ENCODE assay signal across 19 mouse cellular contexts in the genomic region with DNA sequence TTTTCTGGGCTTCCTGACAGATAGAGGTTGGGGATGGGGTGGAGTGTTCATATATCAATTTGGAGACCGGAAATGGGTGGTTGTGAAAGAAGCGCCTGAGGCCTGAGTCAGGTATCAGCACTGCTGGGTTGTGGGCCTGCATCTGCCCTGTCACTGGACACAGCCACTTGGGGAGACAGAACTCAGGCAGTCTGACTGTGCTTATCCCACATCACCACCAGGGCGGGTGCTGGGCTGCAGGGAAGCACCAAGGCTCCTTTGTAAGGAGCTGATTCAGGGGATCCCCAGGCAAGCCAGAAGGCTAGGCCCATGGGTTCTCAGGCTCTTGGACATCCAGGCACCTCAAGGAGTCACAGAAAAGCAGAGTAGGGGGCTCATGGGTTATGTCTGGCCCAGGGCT. TPM values are rescaled to one million over a fixed set of nuclear protein-coding genes. Genes with fewer than 3 reads are reported as not detected.
DNase-seq lines count a peak whose midpoint lies in the region; ATAC-seq and TF ChIP-seq lines count a peak whose summit lies in the region.
"Had no signal": no experiment of that assay in that cellular context is flagged by ENCODE, and none has a peak within 500 bp of the region (broad histone marks: within the 10 kb centered on the region; RNA-seq: fewer than 3 reads in every experiment).

No protein-coding gene starts in this region.

- H3K9me3 ChIP-seq in forebrain, embryonic 10.5 days: no peaks in the 10 kb centered on the region
- H3K9me3 ChIP-seq in forebrain, embryonic 16.5 days (ENCODE audit: control insufficient read depth, low read length): no peaks in the 10 kb centered on the region
- no peaks in the 10 kb centered on the region for H3K9me3 ChIP-seq in kidney, postnatal 0 days (replicated peaks; ENCODE audit: low read length)
- H3K9me3 ChIP-seq: embryonic facial prominence, embryonic 13.5 days; heart, embryonic 10.5 days; hindbrain, embryonic 15.5 days; liver, embryonic 13.5 days; neural tube, embryonic 15.5 days had no signal

- no peak overlapping the region for H3K4me3 ChIP-seq in forebrain, embryonic 10.5 days
- H3K4me3 ChIP-seq in forebrain, embryonic 16.5 days (replicated peaks; ENCODE audit: low read length): no peak overlapping the region
- H3K4me3 ChIP-seq in kidney, postnatal 0 days (replicated peaks; ENCODE audit: low read depth, low read length): no peak overlapping the region
- H3K4me3 ChIP-seq: embryonic facial prominence, embryonic 13.5 days; heart, embryonic 10.5 days; hindbrain, embryonic 15.5 days; liver, embryonic 13.5 days; myocyte; neural tube, embryonic 15.5 days had no signal

- ATAC-seq in forebrain, embryonic 16.5 days: no peak
- no peak for ATAC-seq in kidney, postnatal 0 days (replicated peaks; ENCODE audit: low FRiP score, low read depth)

- H3K4me2 ChIP-seq in forebrain, embryonic 16.5 days (ENCODE audit: low read length): no peak overlapping the region
- no peak overlapping the region for H3K4me2 ChIP-seq in kidney, postnatal 0 days (ENCODE audit: low read length)
- H3K4me2 ChIP-seq: embryonic facial prominence, embryonic 13.5 days; hindbrain, embryonic 15.5 days; liver, embryonic 13.5 days; neural tube, embryonic 15.5 days had no signal

- peaks cover 5% of the 10 kb centered on the region for H3K4me1 ChIP-seq in forebrain, embryonic 10.5 days
- H3K4me1 ChIP-seq in forebrain, embryonic 16.5 days (replicated peaks; ENCODE audit: control insufficient read depth, insufficient read depth, low read length): 0 out of 2 replicates have a peak, but pooled peaks cover 4% of the 10 kb centered on the region
- H3K4me1 ChIP-seq in kidney, postnatal 0 days (replicated peaks; ENCODE audit: insufficient read depth, low read length): no peaks in the 10 kb centered on the region
- H3K4me1 ChIP-seq: embryonic facial prominence, embryonic 13.5 days; liver, embryonic 13.5 days had no signal

- DNase-seq in forebrain, embryonic 10.5 days (ENCODE audit: extremely low spot score, low spot score): no peak
- DNase-seq in kidney, postnatal 0 days (ENCODE audit: low spot score): no peak
- DNase-seq in kidney, adult 11 months: no peak
- DNase-seq in 416B (ENCODE audit: low read depth): peak; percentile 1
- peak; percentile 45 for DNase-seq in ZHBTc4 (ENCODE audit: low read depth, low spot score)
- DNase-seq in left cerebral cortex, postnatal 14 days (ENCODE audit: low spot score in 2 of 2): no peak
- DNase-seq: B cell, adult 2 months; cerebellum, adult 2 months; gastrocnemius, postnatal 25 days; heart, postnatal 14 days; liver, embryonic 13.5 days; lung, postnatal 10 days; right cerebral cortex, postnatal 4 days had no signal

- H3K27me3 ChIP-seq in forebrain, embryonic 10.5 days (ENCODE audit: poor library complexity, severe bottlenecking): peaks cover 5% of the 10 kb centered on the region; the same call in 1 of the 2 replicates
- no peaks in the 10 kb centered on the region for H3K27me3 ChIP-seq in forebrain, embryonic 16.5 days (replicated peaks; ENCODE audit: control insufficient read depth, insufficient read depth, low read length)
- H3K27me3 ChIP-seq in kidney, postnatal 0 days (ENCODE audit: insufficient read depth, low read length): no peaks in the 10 kb centered on the region
- H3K27me3 ChIP-seq: embryonic facial prominence, embryonic 13.5 days; hindbrain, embryonic 15.5 days; liver, embryonic 13.5 days; neural tube, embryonic 15.5 days had no signal

- intact Hi-C loops in left cerebral cortex, postnatal 14 days (cut with DNase I): no loop called here

- TF ChIP-seq CTCF in kidney, postnatal 0 days (IDR thresholded peaks at IDR 0.05; ENCODE audit: low read depth): peak; percentile 31

- WGBS in forebrain, embryonic 10.5 days: 82% methylated on average over 3 of the region's 3 CpGs
- 77% methylated on average over 3 of the region's 3 CpGs for WGBS in forebrain, embryonic 16.5 days
- whole genome bisulfite sequencing in kidney, postnatal 0 days: 90% methylated on average over 3 of the region's 3 CpGs

- H3K9ac ChIP-seq in forebrain, embryonic 16.5 days (replicated peaks; ENCODE audit: low read depth, low read length): no peak overlapping the region
- no peak overlapping the region for H3K9ac ChIP-seq in kidney, postnatal 0 days (ENCODE audit: low read depth, low read length)
- H3K9ac ChIP-seq: embryonic facial prominence, embryonic 13.5 days; hindbrain, embryonic 15.5 days; liver, embryonic 13.5 days; neural tube, embryonic 15.5 days had no signal

- no peaks in the 10 kb centered on the region for H3K36me3 ChIP-seq in forebrain, embryonic 10.5 days (replicated peaks)
- no peaks in the 10 kb centered on the region for H3K36me3 ChIP-seq in forebrain, embryonic 16.5 days (ENCODE audit: control insufficient read depth, insufficient read depth)
- H3K36me3 ChIP-seq in kidney, postnatal 0 days (ENCODE audit: insufficient read depth, low read length): no peaks in the 10 kb centered on the region
- H3K36me3 ChIP-seq: embryonic facial prominence, embryonic 13.5 days; heart, embryonic 10.5 days; hindbrain, embryonic 15.5 days; liver, embryonic 13.5 days; neural tube, embryonic 15.5 days had no signal

- H3K27ac ChIP-seq in forebrain, embryonic 10.5 days: peak overlapping the region; percentile 12; the same call in 1 of the 2 replicates
- H3K27ac ChIP-seq in forebrain, embryonic 16.5 days (ENCODE audit: low read length): no peak overlapping the region
- no peak overlapping the region for H3K27ac ChIP-seq in kidney, postnatal 0 days
- H3K27ac ChIP-seq: embryonic facial prominence, embryonic 13.5 days; heart, embryonic 10.5 days; hindbrain, embryonic 15.5 days; liver, embryonic 13.5 days; neural tube, embryonic 15.5 days had no signal

RNA-seq across cellular contexts. Expression of gene Fsip1, which starts 59.8 kb away (rescaled TPM):
- polyA plus RNA-seq in forebrain, embryonic 10.5 days (2016; fragmentation: Nextera tagmentation; extraction: Ambion mirVana): 2.4 and 2.5 TPM in 2 replicates
- polyA plus RNA-seq in forebrain, embryonic 16.5 days (2015; fragmentation: Nextera tagmentation; extraction: Ambion mirVana): 4.5 and 4.6 TPM in 2 replicates
- polyA plus RNA-seq in kidney, postnatal 0 days (2015; fragmentation: Nextera tagmentation; extraction: Ambion mirVana): 0.96 and 1.1 TPM in 2 replicates
- under 1 TPM; 0.66 to 0.77 TPM for total RNA-seq in left cerebral cortex, postnatal 14 days (2021)
- total RNA-seq: gastrocnemius, postnatal 25 days had no signal

Comparison
In these comparisons a context has a peak if more than half of its experiments do, and no peak if none do; other contexts are left out.
1. DNase-seq: peak in 416B (single experiment) and ZHBTc4 (single experiment); none in forebrain, embryonic 10.5 days (single experiment), kidney, postnatal 0 days (single experiment), kidney, adult 11 months (single experiment) and left cerebral cortex, postnatal 14 days (0 of 2).